Mouse (Mus musculus) liver, adult 2 months (tissue): ENCODE results near the gene Ppp4r2. TPM values are rescaled to one million over a fixed set of nuclear protein-coding genes. Genes with fewer than 3 reads are reported as not detected.

Experiments
- DNase-seq: peaks from one replicate; pipeline ENCODE4 v3.0.0-alpha.2; 2011; ENCODE audit warnings: low read depth, low spot score; ENCODE audit errors: extremely low read depth
- H3K27ac ChIP-seq: fragments of 200-500 bp; replicated peaks from 2 replicates; pipeline ENCODE4 v1.5.1; 2012; ENCODE audit warnings: low read depth, mild to moderate bottlenecking, control low read depth, inconsistent platforms, low read length; ENCODE audit not compliant: insufficient read depth
- H3K27me3 ChIP-seq: fragments of 200-500 bp; 2 replicates; pipeline ENCODE4 v1.6.1; 2012; ENCODE audit warnings: mild to moderate bottlenecking, moderate library complexity, low read length, inconsistent platforms; ENCODE audit not compliant: control insufficient read depth, insufficient read depth
- H3K36me3 ChIP-seq: fragments of 200-500 bp; 2 replicates; pipeline ENCODE4 v1.6.1; 2012; ENCODE audit warnings: low read length, inconsistent platforms; ENCODE audit not compliant: control insufficient read depth, insufficient read depth
- H3K4me1 ChIP-seq: fragments of 200-500 bp; 2 replicates; pipeline ENCODE4 v1.6.1; 2011; ENCODE audit warnings: low read length; ENCODE audit not compliant: control insufficient read depth, insufficient read depth
- H3K4me3 ChIP-seq: fragments of 200-500 bp; 2 replicates; pipeline ENCODE4 v1.5.1; 2011; ENCODE audit warnings: low read depth, mild to moderate bottlenecking, control low read depth, low read length, moderate library complexity; ENCODE audit not compliant: insufficient read depth
- H3K79me2 ChIP-seq: fragments of 200-500 bp; 2 replicates; pipeline ENCODE4 v1.6.1; 2012; ENCODE audit warnings: inconsistent platforms, mild to moderate bottlenecking, low read length, moderate library complexity; ENCODE audit not compliant: control insufficient read depth, insufficient read depth
- H3K9ac ChIP-seq: fragments of 200-500 bp; 2 replicates; pipeline ENCODE4 v1.6.1; 2012; ENCODE audit warnings: low read depth, mild to moderate bottlenecking, control low read depth, inconsistent platforms, low read length
- CTCF ChIP-seq: fragments of 200-500 bp; IDR thresholded peaks from 2 replicates; pipeline ENCODE4 v1.5.1; 2011; ENCODE audit warnings: low read depth, low read length, control low read depth
- POLR2A ChIP-seq: fragments of 200-500 bp; IDR thresholded peaks from 2 replicates; pipeline ENCODE4 v1.6.1; 2011; ENCODE audit warnings: low read length, control low read depth; ENCODE audit not compliant: insufficient read depth; ENCODE audit errors: extremely low read depth
- WGBS: fragments of 180-500 bp; shearing (Covaris S2); methylation state at CpG from one replicate; pipeline ENCODE4 v1.1.7; 2018; 5-methylcytosine and 5-hydroxymethylcytosine counted together
- polyA plus RNA-seq: library from polyadenylated mRNA; depleted of rRNA; stranded (reverse); fragments of >200 nt; gene quantifications from 2 replicates; pipeline ENCODE4 v1.2.3, GENCODE M21; 2012
- total RNA-seq: library from RNA; depleted of rRNA; stranded (reverse); fragments of >200 nt; gene quantifications from 2 replicates; pipeline ENCODE4 v1.2.3, GENCODE M21; 2014

Gene Ppp4r2
- total and polyA plus RNA-seq, 2 experiments, result 10.6 to 27.4 TPM

- H3K4me3 ChIP-seq, result no peak overlapping the region
- TF ChIP-seq CTCF (no peak), POLR2A (no peak)
- H3K27me3 ChIP-seq, result no peaks in the 10 kb centered on the region
- no peaks in the 10 kb centered on the region for H3K36me3 ChIP-seq
- DNase-seq, result no peak
- H3K9ac ChIP-seq, result no peak overlapping the region
- WGBS, result 86% methylated on average over 7 of the region's 7 CpGs
- H3K79me2 ChIP-seq, result no peaks in the 10 kb centered on the region
- no peak overlapping the region for H3K27ac ChIP-seq
- H3K4me1 ChIP-seq, result no peaks in the 10 kb centered on the region
Observed at GRCm38 (mm10) chr6:100824381-100824965, 8.9 kb upstream of the Ppp4r2 start.

- Histone ChIP-seq H3K27me3 (no peaks in the 10 kb centered on the region), H3K79me2 (no peaks in the 10 kb centered on the region), H3K4me3 (no peak overlapping the region), H3K9ac (no peak overlapping the region), H3K36me3 (no peaks in the 10 kb centered on the region), H3K27ac (no peak overlapping the region), H3K4me1 (no peaks in the 10 kb centered on the region)
- DNase-seq, result no peak
- TF ChIP-seq POLR2A (no peak), CTCF (no peak)
- 23% methylated on average over 6 of the region's 6 CpGs for WGBS
Observed at GRCm38 (mm10) chr6:100826046-100826445, 7.4 kb upstream of the Ppp4r2 start.

DNA sequence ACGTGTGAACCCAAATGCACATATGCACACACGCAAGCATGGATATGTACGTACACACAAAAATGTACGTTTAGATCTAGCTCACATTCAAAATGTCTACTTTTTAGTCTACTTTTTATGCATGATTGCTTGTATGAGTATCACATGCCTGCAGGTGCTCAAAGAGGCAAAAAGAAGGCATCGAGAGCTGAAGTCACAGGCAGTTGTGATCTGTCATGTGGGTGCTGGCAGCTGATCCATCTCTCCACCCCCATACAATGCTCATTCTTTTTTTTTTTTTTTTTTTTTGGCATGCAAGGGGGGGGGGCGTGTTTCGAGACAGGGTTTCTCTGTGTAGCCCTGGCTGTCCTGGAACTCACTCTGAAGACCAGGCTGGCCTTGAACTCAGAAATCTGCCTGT is 4.9 kb upstream of the Ppp4r2 start:
- H3K4me1 ChIP-seq, result no peaks in the 10 kb centered on the region
- no peak overlapping the region for H3K27ac ChIP-seq
- WGBS, result 91% methylated on average over 7 of the region's 7 CpGs
- H3K9ac ChIP-seq, result no peak overlapping the region
- no peaks in the 10 kb centered on the region for H3K27me3 ChIP-seq
- peaks cover 2% of the 10 kb centered on the region; the same call in 1 of the 2 replicates for H3K79me2 ChIP-seq
- no peak for DNase-seq
- H3K4me3 ChIP-seq, result no peak overlapping the region
- H3K36me3 ChIP-seq, result no peaks in the 10 kb centered on the region
- TF ChIP-seq POLR2A (no peak), CTCF (no peak)

DNA sequence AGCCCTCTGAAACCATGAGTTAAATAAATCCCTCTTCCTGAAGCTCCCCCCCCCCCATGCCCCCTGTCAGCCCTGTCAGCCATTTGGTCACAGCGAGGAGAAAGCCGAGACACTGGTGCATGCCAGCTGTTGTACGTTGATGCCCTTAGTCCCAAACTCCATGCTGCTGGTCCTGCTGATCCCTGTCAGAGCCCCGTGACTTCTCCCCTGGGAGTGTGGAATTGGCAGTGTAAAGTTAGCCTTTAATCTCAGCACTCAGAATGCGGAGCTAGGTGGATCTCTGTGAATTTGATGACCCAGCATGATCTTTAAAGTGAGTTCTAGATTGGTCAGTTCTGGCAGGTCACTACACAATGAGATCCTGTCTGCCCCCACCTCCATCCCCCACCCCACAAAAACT is 3.7 kb upstream of the Ppp4r2 start:
- DNase-seq, result no peak

GRCm38 (mm10) chr6:100831188-100831587 is 2.2 kb upstream of the Ppp4r2 start:
- no peak overlapping the region for H3K27ac ChIP-seq
- TF ChIP-seq CTCF, result no peak
- no peak for TF ChIP-seq POLR2A
- H3K4me1 ChIP-seq, result peaks cover 2% of the 10 kb centered on the region
- peaks cover 8% of the 10 kb centered on the region; the same call in 1 of the 2 replicates for H3K36me3 ChIP-seq
- DNase-seq, result no peak
- no peak overlapping the region for H3K4me3 ChIP-seq
- no peak overlapping the region for H3K9ac ChIP-seq
- H3K27me3 ChIP-seq, result no peaks in the 10 kb centered on the region
- 80% methylated on average over 3 of the region's 3 CpGs for WGBS
- H3K79me2 ChIP-seq, result peaks cover 10% of the 10 kb centered on the region; the same call in 1 of the 2 replicates

More for the DNA sequence above, 3.7 kb upstream of the Ppp4r2 start:
- H3K27me3 ChIP-seq, result no peaks in the 10 kb centered on the region
- no peak overlapping the region for H3K4me3 ChIP-seq
- H3K9ac ChIP-seq, result no peak overlapping the region
- TF ChIP-seq POLR2A, result no peak
- no peak overlapping the region for H3K27ac ChIP-seq
- H3K4me1 ChIP-seq, result peaks cover 2% of the 10 kb centered on the region
- H3K36me3 ChIP-seq, result no peaks in the 10 kb centered on the region
- peaks cover 10% of the 10 kb centered on the region; the same call in 1 of the 2 replicates for H3K79me2 ChIP-seq
- 89% methylated on average over 5 of the region's 5 CpGs for WGBS

DNA sequence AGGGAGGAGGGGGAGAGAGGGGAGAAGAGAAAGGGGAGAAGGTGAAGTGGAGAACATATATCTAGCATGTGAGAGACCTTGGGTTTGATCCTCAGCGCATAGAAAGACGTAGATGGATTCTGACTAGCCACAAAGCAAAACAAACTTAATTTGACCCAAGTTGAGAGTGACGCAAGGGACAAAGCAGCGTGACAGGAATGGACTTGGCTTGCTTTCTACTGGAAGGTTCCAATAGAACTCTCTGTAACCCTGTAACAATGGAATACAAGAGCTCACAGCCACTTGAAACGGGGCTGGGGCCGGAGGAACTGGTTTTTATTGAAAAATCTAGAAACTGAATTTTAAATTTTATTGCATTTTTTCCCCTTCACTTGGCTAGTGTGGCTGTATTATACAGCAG is 1.7 kb upstream of the Ppp4r2 start:
- WGBS, result 37% methylated on average over 6 of the region's 6 CpGs
- H3K4me3 ChIP-seq, result no peak overlapping the region
- peaks cover 2% of the 10 kb centered on the region for H3K4me1 ChIP-seq
- no peaks in the 10 kb centered on the region for H3K27me3 ChIP-seq
- H3K27ac ChIP-seq, result no peak overlapping the region
- H3K36me3 ChIP-seq, result peaks cover 11% of the 10 kb centered on the region
- DNase-seq, result peak; percentile 86
- no peak for TF ChIP-seq POLR2A
- no peak for TF ChIP-seq CTCF
- no peak overlapping the region for H3K9ac ChIP-seq
- H3K79me2 ChIP-seq, result peaks cover 12% of the 10 kb centered on the region; the same call in 1 of the 2 replicates
